Mouse (Mus musculus) heart, embryonic 10.5 days (tissue): ENCODE results near the gene Cbl. TPM values are rescaled to one million over a fixed set of nuclear protein-coding genes. Genes with fewer than 3 reads are reported as not detected.

Source experiments
- DNase-seq: peaks from one replicate; pipeline ENCODE4 v3.0.0-alpha.2; 2017; ENCODE audit warnings: low spot score
- H3K27ac ChIP-seq: fragments of 300-500 bp; sonication (generic); 2 replicates; pipeline ENCODE4 v1.5.1; 2016; ENCODE audit warnings: mild to moderate bottlenecking
- H3K27me3 ChIP-seq: fragments of 300-500 bp; sonication (generic); 2 replicates; pipeline ENCODE4 v1.6.1; 2016; ENCODE audit warnings: mild to moderate bottlenecking; ENCODE audit not compliant: poor library complexity, insufficient read depth, severe bottlenecking
- H3K36me3 ChIP-seq: fragments of 300-500 bp; sonication (generic); 2 replicates; pipeline ENCODE4 v1.6.1; 2016; ENCODE audit warnings: mild to moderate bottlenecking, moderate library complexity
- H3K4me1 ChIP-seq: fragments of 300-500 bp; sonication (generic); 2 replicates; pipeline ENCODE4 v1.6.1; 2016; ENCODE audit warnings: mild to moderate bottlenecking
- H3K4me3 ChIP-seq: fragments of 300-500 bp; sonication (generic); 2 replicates; pipeline ENCODE4 v1.5.1; 2016; ENCODE audit warnings: mild to moderate bottlenecking, moderate library complexity
- H3K9me3 ChIP-seq: fragments of 300-500 bp; sonication (generic); 2 replicates; pipeline ENCODE4 v1.6.1; 2016; ENCODE audit warnings: mild to moderate bottlenecking, moderate library complexity
- WGBS: fragments of 180-500 bp; shearing (Covaris S2); methylation state at CpG from one replicate; pipeline ENCODE4 v1.1.7; 2016; 5-methylcytosine and 5-hydroxymethylcytosine counted together
- polyA plus RNA-seq: library from polyadenylated mRNA; unstranded; fragments of >200 nt; fragmentation: Nextera tagmentation; extraction: Ambion mirVana; gene quantifications from 2 replicates; pipeline ENCODE4 v1.2.1, GENCODE M21; 2016

Cbl gene
- 16.2 and 16.3 TPM in 2 replicates for polyA plus RNA-seq

DNA sequence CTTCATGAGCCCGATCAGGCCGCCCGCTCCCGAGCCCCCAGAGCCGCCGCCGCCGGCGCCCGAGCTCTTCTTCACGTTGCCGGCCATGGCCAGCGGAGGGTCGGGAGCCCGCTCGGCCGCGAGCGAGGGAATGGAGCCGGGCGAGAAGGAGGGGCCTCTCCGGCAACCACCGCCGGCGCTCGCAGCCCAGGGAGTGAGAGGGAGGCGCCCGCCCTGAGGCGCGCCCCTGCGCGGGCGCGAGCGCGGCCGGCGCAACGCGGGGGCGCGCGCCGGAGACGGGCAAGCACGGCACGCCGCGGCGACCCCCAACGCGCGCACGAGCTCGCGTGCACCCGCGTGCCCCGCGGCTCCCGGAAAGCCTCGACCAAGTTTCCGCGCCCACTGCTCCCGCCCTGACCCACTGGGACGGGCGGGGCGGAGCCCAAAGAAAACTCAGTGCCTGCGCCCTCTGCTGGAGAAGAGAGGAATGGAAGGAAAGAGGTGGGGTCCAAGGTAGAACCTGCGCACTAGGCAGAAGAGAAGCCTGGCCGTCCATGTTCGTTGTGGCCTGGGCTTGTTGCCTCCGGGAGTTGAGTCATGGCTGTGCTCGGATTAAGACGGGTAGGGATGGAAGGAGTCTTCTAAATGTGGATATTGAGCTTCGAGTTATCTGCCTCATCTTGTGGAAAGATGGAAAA, at the start of gene Cbl:
TSS of gene Cbl (minus strand) at position 248 of the 677 bp plus-strand sequence.
- no peaks in the 10 kb centered on the region for H3K27me3 ChIP-seq
- peaks cover 34% of the 10 kb centered on the region for H3K4me1 ChIP-seq
- peak; percentile 99 for DNase-seq
- no peaks in the 10 kb centered on the region for H3K9me3 ChIP-seq
- H3K4me3 ChIP-seq = peak within 1 kb of the TSS; percentile 94
- WGBS = under 1% methylated on average over 71 of the region's 76 CpGs
- H3K36me3 ChIP-seq = 0 out of 2 replicates have a peak, but pooled peaks cover 3% of the 10 kb centered on the region
- peak within 1 kb of the TSS; percentile 99 for H3K27ac ChIP-seq

- H3K4me1 ChIP-seq = peaks cover 22% of the 10 kb centered on the region
- DNase-seq = no peak
- H3K27ac ChIP-seq = no peak overlapping the region
- peaks cover 40% of the 10 kb centered on the region for H3K27me3 ChIP-seq
- H3K4me3 ChIP-seq = no peak overlapping the region
- H3K9me3 ChIP-seq = no peaks in the 10 kb centered on the region
- WGBS = 45% methylated on average over 5 of the region's 5 CpGs
- H3K36me3 ChIP-seq = peaks cover 9% of the 10 kb centered on the region; the same call in 1 of the 2 replicates
These were observed 49.3 kb upstream of the Cbl start for GRCm38 (mm10) chr9:44283183-44283582.

- DNase-seq = no peak
- Histone ChIP-seq H3K27me3 (peaks cover 18% of the 10 kb centered on the region; the same call in 1 of the 2 replicates), H3K9me3 (no peaks in the 10 kb centered on the region), H3K4me3 (no peak overlapping the region), H3K36me3 (0 out of 2 replicates have a peak, but pooled peaks cover 3% of the 10 kb centered on the region), H3K27ac (no peak overlapping the region), H3K4me1 (peaks cover 18% of the 10 kb centered on the region)
- WGBS = 89% methylated on average over 4 of the region's 4 CpGs
These were observed 36.1 kb upstream of the Cbl start for GRCm38 (mm10) chr9:44269973-44270372.

GRCm38 (mm10) chr9:44269077-44269476, 35.2 kb upstream of the Cbl start:
- H3K27me3 ChIP-seq = peaks cover 13% of the 10 kb centered on the region; the same call in 1 of the 2 replicates
- no peak for DNase-seq
- H3K9me3 ChIP-seq = no peaks in the 10 kb centered on the region
- 81% methylated on average over 3 of the region's 3 CpGs for WGBS
- 0 out of 2 replicates have a peak, but pooled peaks cover 2% of the 10 kb centered on the region for H3K36me3 ChIP-seq
- no peak overlapping the region for H3K27ac ChIP-seq
- H3K4me1 ChIP-seq = peaks cover 18% of the 10 kb centered on the region
- H3K4me3 ChIP-seq = no peak overlapping the region

DNA sequence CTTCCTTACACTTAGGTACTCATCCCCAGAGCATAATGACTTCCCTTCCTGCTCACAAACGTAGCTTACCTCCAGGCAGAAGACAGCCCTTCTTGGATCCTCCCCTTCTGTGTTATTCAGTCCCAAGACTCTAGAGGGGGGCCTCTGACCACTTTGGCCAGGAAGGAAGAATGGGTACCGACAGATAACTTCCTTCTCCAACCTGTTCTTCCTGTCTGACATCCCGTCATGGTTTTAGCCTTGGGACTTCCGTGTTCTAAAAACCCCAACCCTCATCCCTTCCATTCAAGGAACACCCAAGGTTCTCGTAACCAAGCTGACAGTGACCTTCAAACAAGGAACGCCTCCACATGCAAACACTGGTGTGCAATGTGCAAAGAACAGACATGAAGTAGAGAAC, 34.6 kb upstream of the Cbl start, which contains the start of gene Nlrx1:
TSS of gene Nlrx1 (minus strand) at position 168 of the 400 bp plus-strand sequence.
- no peaks in the 10 kb centered on the region for H3K9me3 ChIP-seq
- H3K27ac ChIP-seq = peak within 1 kb of the TSS; percentile 94
- 68% methylated on average over 6 of the region's 6 CpGs for WGBS
- peaks cover 18% of the 10 kb centered on the region for H3K4me1 ChIP-seq
- DNase-seq = no peak
- H3K27me3 ChIP-seq = peaks cover 13% of the 10 kb centered on the region; the same call in 1 of the 2 replicates
- no peaks in the 10 kb centered on the region for H3K36me3 ChIP-seq
- peak within 1 kb of the TSS; percentile 72 for H3K4me3 ChIP-seq

DNA sequence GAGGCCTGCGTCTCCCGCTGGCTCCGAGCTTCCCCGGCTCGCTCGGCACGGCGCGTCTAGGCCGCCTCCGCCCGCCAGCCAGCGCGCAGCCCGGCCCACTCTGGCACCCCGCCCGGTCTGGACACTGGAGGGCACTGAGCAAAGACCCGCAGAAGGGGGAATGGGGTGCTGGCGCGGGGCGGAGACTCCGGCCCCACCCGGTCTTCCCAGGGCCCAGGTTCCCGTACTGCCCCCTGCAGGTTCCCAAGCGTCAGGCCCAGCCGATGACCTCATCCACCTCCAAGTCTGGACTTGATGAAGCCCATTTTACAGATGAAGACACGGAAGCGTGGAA, 34.1 kb upstream of the Cbl start:
- Histone ChIP-seq H3K27ac (peak overlapping the region; percentile 94), H3K4me1 (peaks cover 18% of the 10 kb centered on the region), H3K4me3 (peak overlapping the region; percentile 72), H3K27me3 (peaks cover 11% of the 10 kb centered on the region; the same call in 1 of the 2 replicates), H3K9me3 (no peaks in the 10 kb centered on the region), H3K36me3 (no peaks in the 10 kb centered on the region)
- peak; percentile 92 for DNase-seq
- 4% methylated on average over 28 of the region's 28 CpGs for WGBS

- H3K36me3 ChIP-seq = no peaks in the 10 kb centered on the region
- WGBS = 7% methylated on average over 23 of the region's 23 CpGs
- peaks cover 18% of the 10 kb centered on the region for H3K4me1 ChIP-seq
- H3K27ac ChIP-seq = peak overlapping the region; percentile 94
- peak overlapping the region; percentile 72 for H3K4me3 ChIP-seq
- H3K27me3 ChIP-seq = peaks cover 14% of the 10 kb centered on the region; the same call in 1 of the 2 replicates
- DNase-seq = no peak
- no peaks in the 10 kb centered on the region for H3K9me3 ChIP-seq
These were observed 33.6 kb upstream of the Cbl start for GRCm38 (mm10) chr9:44267319-44268026.

DNA sequence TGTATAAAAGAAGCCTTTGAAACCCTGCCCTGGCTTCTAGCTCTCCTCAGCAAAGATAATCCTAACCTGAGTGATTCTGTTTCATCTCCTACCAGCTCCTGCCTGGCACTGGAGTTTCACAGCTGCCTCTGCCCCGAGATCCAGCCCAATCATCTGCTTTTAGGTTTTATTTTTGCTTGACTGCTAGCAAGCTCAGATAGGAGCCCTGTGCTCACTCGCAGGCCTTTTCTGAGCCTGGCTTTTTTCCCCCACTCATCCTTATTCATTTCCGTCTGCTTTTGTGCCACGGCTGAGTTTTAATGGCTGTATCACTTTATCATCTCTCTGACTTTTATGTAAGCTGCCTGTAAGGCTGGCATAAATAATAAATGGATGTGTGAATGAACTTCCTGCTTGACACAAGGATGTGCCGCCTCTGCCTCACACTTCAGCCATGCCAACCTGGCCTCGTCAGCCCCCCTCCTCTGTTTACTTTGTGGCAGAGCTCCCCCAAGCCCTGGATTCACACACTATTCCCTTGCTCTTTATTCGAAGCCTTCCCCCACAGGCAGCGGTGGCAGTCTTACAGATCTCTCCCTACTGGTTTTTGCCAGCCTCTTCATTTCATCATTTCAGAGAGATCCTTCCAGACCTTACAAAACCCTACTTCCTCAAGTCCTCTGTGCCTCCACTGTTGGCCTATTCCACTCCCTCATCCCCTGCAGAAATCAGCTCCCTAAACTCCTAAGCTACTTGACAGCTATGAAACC, 32.8 kb upstream of the Cbl start:
- WGBS = 66% methylated on average over 8 of the region's 8 CpGs
- Histone ChIP-seq H3K4me3 (no peak overlapping the region), H3K27ac (peak overlapping the region; percentile 94; the same call in 1 of the 2 replicates)

DNA sequence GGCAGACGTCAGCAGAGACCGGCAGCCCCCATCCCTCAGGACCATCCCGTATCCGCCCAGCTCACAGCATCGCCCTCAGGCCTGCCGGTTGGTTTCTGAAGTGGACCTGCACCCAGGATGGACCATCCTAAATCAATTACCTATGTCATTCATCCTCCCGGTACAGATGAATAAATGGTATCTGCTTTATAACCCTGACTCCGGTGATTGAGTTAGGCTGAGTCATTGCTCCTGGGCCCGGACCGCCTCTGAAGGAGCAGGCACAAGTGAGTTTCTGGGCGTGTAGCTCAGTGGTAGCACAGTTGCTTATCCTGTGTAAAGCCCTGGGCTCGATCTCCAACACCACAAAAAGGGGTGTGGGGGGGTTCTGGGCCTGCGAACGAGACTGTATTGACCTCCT, 27.5 kb upstream of the Cbl start:
- H3K36me3 ChIP-seq = no peaks in the 10 kb centered on the region
- H3K9me3 ChIP-seq = no peaks in the 10 kb centered on the region
- WGBS = 82% methylated on average over 14 of the region's 14 CpGs

More for the DNA sequence above, 32.8 kb upstream of the Cbl start:
- peaks cover 17% of the 10 kb centered on the region; the same call in 1 of the 2 replicates for H3K27me3 ChIP-seq
- H3K36me3 ChIP-seq = no peaks in the 10 kb centered on the region
- H3K9me3 ChIP-seq = no peaks in the 10 kb centered on the region
- H3K4me1 ChIP-seq = peaks cover 18% of the 10 kb centered on the region
- no peak for DNase-seq

DNA sequence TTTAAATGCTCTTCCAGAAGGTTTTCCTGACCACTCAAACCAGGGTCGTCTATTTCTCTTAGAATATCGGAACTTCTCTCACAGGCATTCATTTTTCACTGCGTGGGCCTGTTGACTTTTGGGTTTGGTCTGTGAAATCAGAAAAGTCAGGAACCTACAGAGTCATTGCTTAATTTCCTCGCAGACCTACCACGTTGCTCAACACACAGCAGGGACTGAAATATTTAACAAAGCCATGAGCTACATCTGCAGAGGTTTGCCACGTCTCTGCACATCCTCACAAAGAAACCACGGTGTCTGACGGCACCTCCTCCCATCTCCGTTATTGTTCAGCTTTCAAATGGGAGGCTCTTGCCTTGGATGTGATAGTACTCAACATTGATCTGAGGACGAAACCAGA, 25.2 kb upstream of the Cbl start:
- peaks cover 9% of the 10 kb centered on the region for H3K4me1 ChIP-seq
- no peak overlapping the region for H3K4me3 ChIP-seq
- H3K36me3 ChIP-seq = no peaks in the 10 kb centered on the region
- no peaks in the 10 kb centered on the region for H3K9me3 ChIP-seq
- WGBS = 76% methylated on average over 10 of the region's 10 CpGs
- H3K27me3 ChIP-seq = peaks cover 17% of the 10 kb centered on the region; the same call in 1 of the 2 replicates
- H3K27ac ChIP-seq = no peak overlapping the region
- no peak for DNase-seq

More for the DNA sequence above, 27.5 kb upstream of the Cbl start:
- Histone ChIP-seq H3K27ac (no peak overlapping the region), H3K27me3 (peaks cover 18% of the 10 kb centered on the region; the same call in 1 of the 2 replicates), H3K4me1 (no peaks in the 10 kb centered on the region), H3K4me3 (no peak overlapping the region)
- no peak for DNase-seq

DNA sequence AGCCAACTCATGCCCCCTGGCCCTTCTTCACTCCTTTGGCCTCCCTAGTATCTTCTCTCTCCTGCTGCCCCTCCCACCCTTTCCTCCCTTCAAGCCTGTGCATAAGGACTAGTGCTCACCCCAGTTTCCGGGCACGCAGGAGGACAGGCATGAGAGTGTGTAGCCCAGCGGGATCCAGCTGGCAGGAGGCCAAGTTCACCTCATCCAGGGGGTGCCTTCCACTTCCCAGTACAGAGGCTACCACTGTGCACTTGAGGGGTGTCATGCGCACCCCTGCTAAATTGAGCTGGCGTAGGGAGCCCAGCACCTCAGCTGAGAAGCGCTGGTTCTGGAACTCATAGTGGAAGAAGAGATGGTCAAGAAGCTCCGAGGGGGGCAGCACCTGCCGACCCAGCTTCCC, 22.4 kb upstream of the Cbl start:
- no peak for DNase-seq
- 85% methylated on average over 8 of the region's 8 CpGs for WGBS
- Histone ChIP-seq H3K36me3 (no peaks in the 10 kb centered on the region), H3K4me1 (peaks cover 14% of the 10 kb centered on the region), H3K4me3 (no peak overlapping the region), H3K27ac (no peak overlapping the region), H3K27me3 (peaks cover 11% of the 10 kb centered on the region; the same call in 1 of the 2 replicates), H3K9me3 (no peaks in the 10 kb centered on the region)

GRCm38 (mm10) chr9:44255136-44255521, 21.3 kb upstream of the Cbl start:
- 55% methylated on average over 6 of the region's 6 CpGs for WGBS
- H3K27ac ChIP-seq = no peak overlapping the region

More at GRCm38 (mm10) chr9:44255136-44255521, 21.3 kb upstream of the Cbl start:
- Histone ChIP-seq H3K4me3 (no peak overlapping the region), H3K27me3 (peaks cover 16% of the 10 kb centered on the region; the same call in 1 of the 2 replicates), H3K4me1 (peaks cover 18% of the 10 kb centered on the region), H3K36me3 (no peaks in the 10 kb centered on the region), H3K9me3 (no peaks in the 10 kb centered on the region)
- no peak for DNase-seq
